Mouse (Mus musculus) thymus, adult 2 months (tissue): Measurements from ENCODE around the gene Mre11a.

Source experiments
- CTCF ChIP-seq: fragments of 200-500 bp; IDR thresholded peaks from 2 replicates; pipeline ENCODE4 v1.5.1; 2012; ENCODE audit warnings: mild to moderate bottlenecking, control low read depth, low read length, moderate library complexity, borderline replicate concordance; ENCODE audit not compliant: control insufficient read depth, poor library complexity, insufficient read depth; ENCODE audit errors: extremely low read depth
- POLR2A ChIP-seq: fragments of 200-500 bp; IDR thresholded peaks from 2 replicates; pipeline ENCODE4 v1.6.1; 2012; ENCODE audit warnings: mild to moderate bottlenecking, low read length, control low read depth, moderate library complexity; ENCODE audit not compliant: control insufficient read depth, poor library complexity, insufficient read depth; ENCODE audit errors: extremely low read depth

DNA sequence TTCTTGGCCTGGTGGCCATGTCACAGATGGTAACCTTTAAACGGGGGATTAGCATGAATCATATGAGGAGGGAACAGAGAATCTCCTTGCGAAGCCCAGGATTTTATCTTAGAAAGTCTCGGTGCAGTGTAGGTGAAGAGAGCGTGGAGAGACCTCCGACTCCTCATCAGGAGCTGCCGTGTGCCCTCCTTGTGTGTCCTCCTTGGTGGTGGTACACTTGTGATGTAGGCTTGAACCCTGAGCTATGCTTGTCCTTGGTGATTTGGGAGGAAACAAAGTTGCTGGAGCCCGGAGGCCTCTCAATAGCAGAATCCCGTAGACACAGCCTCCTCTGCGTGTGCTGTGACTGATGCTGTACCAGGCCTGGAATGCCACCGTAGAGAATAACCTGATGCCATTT, 86.3 kb downstream of the Mre11a start:
- TF ChIP-seq POLR2A = no peak
- no peak for TF ChIP-seq CTCF
